Mouse (Mus musculus): ENCODE results near the gene Col9a3.

Gene Col9a3
- long read RNA-seq, experiment 1 = 0 reads
- long read RNA-seq, experiment 2 = 0 reads

- intact Hi-C loops (cut with DNase I) = no loop called here
Observed at GRCm38 (mm10) chr2:180597490-180597889, at the start of gene Col9a3. TSS of gene Col9a3 (plus strand) at chr2:180597790.

- intact Hi-C loops (cut with DNase I) = no loop called here
Observed at GRCm38 (mm10) chr2:180552340-180552739, 45.2 kb upstream of the Col9a3 start.

- intact Hi-C loops (cut with DNase I) = no loop called here
Observed at GRCm38 (mm10) chr2:180555219-180555618, 42.4 kb upstream of the Col9a3 start.

- intact Hi-C loops (cut with DNase I) = no loop called here
Observed at GRCm38 (mm10) chr2:180556470-180556869, 41.1 kb upstream of the Col9a3 start.

GRCm38 (mm10) chr2:180560245-180560644 lies 37.3 kb upstream of the Col9a3 start:
- intact Hi-C loops (cut with DNase I) = no loop called here

- intact Hi-C loops (cut with DNase I) = no loop called here
Observed at GRCm38 (mm10) chr2:180562146-180562545, 35.4 kb upstream of the Col9a3 start.

- intact Hi-C loops (cut with DNase I) = no loop called here
Observed at GRCm38 (mm10) chr2:180563296-180563695, 34.3 kb upstream of the Col9a3 start.

GRCm38 (mm10) chr2:180563841-180564240 lies 33.7 kb upstream of the Col9a3 start:
- intact Hi-C loops (cut with DNase I) = no loop called here

GRCm38 (mm10) chr2:180566240-180566913 lies 31.2 kb upstream of the Col9a3 start:
- intact Hi-C loops (cut with DNase I) = no loop called here

- intact Hi-C loops (cut with DNase I) = no loop called here
Observed at GRCm38 (mm10) chr2:180569028-180569643, 28.5 kb upstream of the Col9a3 start.

- intact Hi-C loops (cut with DNase I) = loop anchor here (5.0 kb wide), 2 partner anchors 104 to 224 kb away; no protein-coding TSS in a partner anchor
Observed at GRCm38 (mm10) chr2:180576482-180576881, 21.1 kb upstream of the Col9a3 start.

- intact Hi-C loops (cut with DNase I) = loop anchor here (5.0 kb wide), 2 partner anchors 106 to 226 kb away; no protein-coding TSS in a partner anchor
Observed at GRCm38 (mm10) chr2:180578686-180579085, 18.9 kb upstream of the Col9a3 start.

- intact Hi-C loops (cut with DNase I) = loop anchor here (5.0 kb wide), 1 partner anchor 166 kb away; no protein-coding TSS in a partner anchor
Observed at GRCm38 (mm10) chr2:180581002-180581401, 16.6 kb upstream of the Col9a3 start, which contains the start of gene Mrgbp. TSS of gene Mrgbp (plus strand) at chr2:180581304.

GRCm38 (mm10) chr2:180582481-180583153 lies 15.0 kb upstream of the Col9a3 start:
- intact Hi-C loops (cut with DNase I) = loop anchor here (5.0 kb wide), 1 partner anchor 165 kb away; no protein-coding TSS in a partner anchor

- intact Hi-C loops (cut with DNase I) = loop anchor here (5.0 kb wide), 1 partner anchor 164 kb away; no protein-coding TSS in a partner anchor
Observed at GRCm38 (mm10) chr2:180583154-180583507, 14.5 kb upstream of the Col9a3 start.

- intact Hi-C loops (cut with DNase I) = no loop called here
Observed at GRCm38 (mm10) chr2:180588736-180589122, 8.9 kb upstream of the Col9a3 start.

- intact Hi-C loops (cut with DNase I) = no loop called here
Observed at GRCm38 (mm10) chr2:180589123-180589831, 8.3 kb upstream of the Col9a3 start, which contains the start of gene Ogfr. TSS of gene Ogfr (plus strand) at chr2:180589245.

GRCm38 (mm10) chr2:180598157-180598705 lies 641 bp downstream of the Col9a3 start:
- intact Hi-C loops (cut with DNase I) = no loop called here

- intact Hi-C loops (cut with DNase I) = no loop called here
Observed at GRCm38 (mm10) chr2:180600569-180601021, 3.0 kb downstream of the Col9a3 start.

GRCm38 (mm10) chr2:180604781-180605180 lies 7.2 kb downstream of the Col9a3 start:
- intact Hi-C loops (cut with DNase I) = no loop called here

- intact Hi-C loops (cut with DNase I) = no loop called here
Observed at GRCm38 (mm10) chr2:180610283-180610682, 12.7 kb downstream of the Col9a3 start.

Measured in adrenal gland (tissue).